Mouse (Mus musculus): ENCODE data around the gene Adora3.
"Not testable (repeated sequence)": the region's sequence is repeated elsewhere in the genome, so short reads cannot be mapped to it uniquely, and the experiment has no call there.

Adora3 gene

DNA sequence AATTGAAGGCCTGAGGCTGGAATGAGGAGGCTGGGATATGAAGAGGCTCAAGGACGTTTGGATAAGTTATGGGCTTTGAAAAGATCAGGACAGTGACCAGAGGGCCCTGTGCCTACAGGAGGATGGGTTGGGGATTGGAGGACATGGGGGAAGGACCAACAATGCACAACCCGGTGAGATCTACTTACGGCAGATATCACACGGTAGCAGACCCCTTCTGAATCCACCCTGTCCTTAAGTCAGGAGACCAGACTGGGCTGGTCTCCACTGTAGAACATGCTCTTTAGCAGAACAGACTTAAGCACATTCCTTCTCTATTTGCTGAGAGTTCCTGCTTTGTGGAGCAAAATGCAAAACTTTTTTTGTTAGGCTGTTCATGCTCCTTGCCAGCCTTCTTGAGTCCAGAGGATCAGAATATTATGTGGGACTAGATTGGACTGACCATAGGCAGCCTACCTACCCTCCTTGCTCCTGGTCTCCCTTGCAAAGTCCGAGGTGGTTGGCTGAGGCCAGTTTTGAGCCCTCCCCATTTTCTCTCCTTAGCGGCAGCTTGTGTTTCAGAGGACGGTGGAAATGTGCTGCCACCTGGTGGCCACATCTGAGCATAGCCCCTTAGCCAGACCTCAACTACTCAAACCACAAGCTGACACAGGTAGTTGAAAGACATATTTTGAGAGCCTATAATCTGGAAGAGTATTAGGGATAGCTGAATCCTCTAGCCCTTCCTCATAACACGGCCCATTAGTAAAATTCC, 28.9 kb downstream of the Adora3 start:
- peak in 1 of 2 experiments; percentile 68 for DNase-seq (ENCODE audit: low read depth in 1 of 2, low spot score in 2 of 2)

DNA sequence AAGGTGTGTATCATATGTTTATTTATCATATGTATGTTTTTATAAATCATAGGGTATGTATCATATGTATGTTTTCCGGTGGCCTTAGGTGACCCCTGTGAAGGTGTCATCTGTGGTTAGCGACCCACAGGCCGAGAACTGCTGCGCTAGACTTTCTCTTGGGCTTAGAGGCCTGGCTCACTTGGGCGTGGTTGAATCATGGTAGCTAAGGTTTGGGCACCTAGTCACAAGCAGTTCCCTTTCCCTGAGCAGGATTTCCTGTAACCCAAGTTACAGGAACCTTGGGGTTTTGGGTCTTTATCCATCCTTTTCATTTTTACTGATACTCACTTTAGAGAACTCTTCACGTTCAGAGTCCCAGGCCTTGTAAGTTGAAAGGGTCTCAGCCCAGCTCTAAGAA, 29.6 kb downstream of the Adora3 start:
- no peak for DNase-seq (ENCODE audit: low read depth in 1 of 2, low spot score in 2 of 2)

DNA sequence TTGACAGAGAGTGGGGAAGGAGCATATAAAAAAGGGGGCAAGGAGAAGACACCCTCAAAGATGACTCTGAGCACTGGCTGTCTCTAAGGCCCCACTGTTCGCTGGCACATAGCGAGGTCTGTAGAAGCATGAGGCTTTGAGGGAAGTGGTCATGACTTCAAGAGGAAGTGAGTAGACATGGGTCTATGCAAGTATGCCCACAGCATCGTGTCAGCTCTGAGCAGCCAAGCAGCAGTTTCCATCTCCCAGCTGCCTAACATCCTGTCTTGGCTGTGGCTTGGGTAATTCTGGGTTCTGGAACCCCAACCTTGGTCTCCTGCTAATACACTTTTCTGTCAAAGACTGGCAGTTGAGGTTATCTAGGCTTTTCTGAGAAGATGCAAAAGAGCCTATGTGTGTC, 30.1 kb downstream of the Adora3 start:
- peak; percentile 55 to 56 for DNase-seq (ENCODE audit: low read depth in 1 of 2, low spot score in 2 of 2)

GRCm38 (mm10) chr3:105901468-105901867, 30.8 kb downstream of the Adora3 start:
- DNase-seq (ENCODE audit: low read depth in 1 of 2, low spot score in 2 of 2) = no peak

- DNase-seq (ENCODE audit: low read depth in 1 of 2, low spot score in 2 of 2) = no peak
These were observed 33.6 kb downstream of the Adora3 start for GRCm38 (mm10) chr3:105904213-105904612.

GRCm38 (mm10) chr3:105904721-105905120, 34.1 kb downstream of the Adora3 start:
- DNase-seq (ENCODE audit: low read depth in 1 of 2, low spot score in 2 of 2) = no peak

DNA sequence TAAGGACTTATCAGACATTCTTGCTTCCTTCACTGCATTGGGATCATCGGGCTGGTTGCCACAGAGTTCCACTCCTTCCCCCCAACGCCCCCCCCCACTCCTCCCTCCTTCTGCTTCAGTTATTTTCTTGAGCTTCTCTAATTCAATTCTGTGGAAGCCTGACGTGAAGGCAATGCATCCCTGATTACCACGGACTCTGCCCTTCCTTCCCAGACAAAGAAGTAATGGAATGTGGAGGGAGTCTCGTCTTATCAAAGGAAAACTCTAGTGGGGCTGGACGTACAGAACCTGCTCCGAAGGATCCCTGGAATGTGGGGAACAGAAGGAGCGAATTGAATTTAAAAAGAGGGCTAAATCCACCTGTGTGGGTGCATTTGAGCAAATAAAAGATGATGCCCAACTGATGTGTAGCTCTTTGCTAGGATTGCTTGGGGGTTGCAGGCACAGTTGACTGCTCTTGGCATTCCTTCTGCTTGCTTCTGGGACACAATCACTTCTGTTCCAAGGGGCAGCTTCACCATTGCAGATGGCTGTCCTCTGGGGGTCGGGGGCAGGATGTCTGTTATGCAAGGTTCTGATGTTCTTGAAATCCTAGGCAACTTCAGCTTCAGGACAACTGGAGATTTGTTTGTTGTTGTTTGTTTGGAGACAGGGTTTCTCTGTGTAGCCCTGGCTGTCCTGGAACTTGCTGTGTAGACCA, 37.4 kb downstream of the Adora3 start:
- no peak for DNase-seq (ENCODE audit: low read depth in 1 of 2, low spot score in 2 of 2)

- DNase-seq (ENCODE audit: low read depth in 1 of 2, low spot score in 2 of 2) = no peak
These were observed 38.3 kb downstream of the Adora3 start for GRCm38 (mm10) chr3:105908976-105909375.

DNA sequence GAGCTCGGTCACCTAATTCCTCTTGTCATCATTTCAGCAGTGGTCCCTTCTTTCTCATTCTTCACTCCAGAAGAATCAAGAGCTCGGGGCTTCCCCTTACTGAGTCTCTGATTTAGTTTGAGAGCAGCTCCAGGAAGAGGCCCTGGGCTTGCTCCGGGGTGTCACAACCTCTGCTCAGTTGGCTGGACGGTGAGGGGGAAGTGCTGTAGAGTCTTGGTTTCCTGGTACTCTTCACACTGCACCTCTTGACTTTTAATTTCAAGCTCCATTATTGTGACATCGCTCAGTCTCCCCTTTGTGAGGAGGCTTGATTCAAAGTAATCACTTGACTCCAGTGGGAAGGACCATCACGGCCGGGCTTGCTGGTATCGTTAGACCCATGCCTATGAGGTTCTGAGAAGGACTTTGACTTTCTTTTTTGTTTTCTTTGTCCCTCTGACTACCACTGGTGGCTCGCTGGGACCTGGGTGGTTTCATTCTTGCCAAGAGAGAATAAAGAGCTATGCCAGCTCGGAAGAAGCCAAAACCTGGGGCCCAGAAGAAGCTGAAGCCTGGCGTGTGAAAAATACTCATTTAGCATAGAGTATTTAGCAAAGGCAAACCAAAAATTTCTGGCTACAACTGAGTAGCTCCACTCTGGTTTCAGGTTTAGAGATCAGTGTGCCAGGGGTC, 40.0 kb downstream of the Adora3 start:
- DNase-seq (ENCODE audit: low read depth in 1 of 2, low spot score in 2 of 2) = peak in 1 of 2 experiments; percentile 52

DNA sequence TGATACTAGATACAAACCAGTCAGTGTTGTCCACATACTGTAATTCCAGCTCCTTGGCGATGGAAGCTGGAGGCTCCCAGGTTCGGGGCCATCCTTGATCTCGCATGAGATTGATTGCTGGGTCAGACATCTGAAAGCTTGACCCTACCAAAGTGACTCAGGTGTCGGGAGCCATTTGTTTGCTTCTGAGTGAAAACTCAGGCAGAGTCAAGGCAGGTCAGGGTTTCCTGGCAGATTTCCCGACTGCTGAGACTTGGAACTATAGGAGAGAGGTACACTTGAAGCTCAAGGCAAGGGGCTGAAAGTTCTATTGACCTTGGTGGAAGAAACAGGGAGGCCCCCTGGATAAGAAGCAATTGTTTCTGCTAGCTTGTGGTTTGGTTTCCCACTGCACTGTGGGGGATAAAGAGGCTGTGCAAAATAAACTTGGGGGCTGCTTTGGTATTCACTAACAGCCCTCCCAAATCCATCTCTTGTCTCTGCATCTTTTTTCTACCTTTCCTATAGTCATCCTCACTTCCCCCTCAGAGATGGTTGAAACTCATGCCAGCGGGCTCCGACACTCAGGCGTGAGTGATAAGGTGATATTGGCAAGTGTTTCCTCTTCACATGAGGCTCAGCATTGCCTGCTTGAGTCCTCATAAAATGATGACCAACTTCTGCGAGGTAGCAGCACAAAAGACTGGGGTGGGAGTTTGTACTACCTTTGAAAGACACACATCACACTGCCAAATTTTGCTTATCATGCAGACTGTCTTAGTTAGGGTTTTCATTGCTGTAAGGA, 41.6 kb downstream of the Adora3 start:
- DNase-seq (ENCODE audit: low read depth in 1 of 2, low spot score in 2 of 2) = no peak

DNA sequence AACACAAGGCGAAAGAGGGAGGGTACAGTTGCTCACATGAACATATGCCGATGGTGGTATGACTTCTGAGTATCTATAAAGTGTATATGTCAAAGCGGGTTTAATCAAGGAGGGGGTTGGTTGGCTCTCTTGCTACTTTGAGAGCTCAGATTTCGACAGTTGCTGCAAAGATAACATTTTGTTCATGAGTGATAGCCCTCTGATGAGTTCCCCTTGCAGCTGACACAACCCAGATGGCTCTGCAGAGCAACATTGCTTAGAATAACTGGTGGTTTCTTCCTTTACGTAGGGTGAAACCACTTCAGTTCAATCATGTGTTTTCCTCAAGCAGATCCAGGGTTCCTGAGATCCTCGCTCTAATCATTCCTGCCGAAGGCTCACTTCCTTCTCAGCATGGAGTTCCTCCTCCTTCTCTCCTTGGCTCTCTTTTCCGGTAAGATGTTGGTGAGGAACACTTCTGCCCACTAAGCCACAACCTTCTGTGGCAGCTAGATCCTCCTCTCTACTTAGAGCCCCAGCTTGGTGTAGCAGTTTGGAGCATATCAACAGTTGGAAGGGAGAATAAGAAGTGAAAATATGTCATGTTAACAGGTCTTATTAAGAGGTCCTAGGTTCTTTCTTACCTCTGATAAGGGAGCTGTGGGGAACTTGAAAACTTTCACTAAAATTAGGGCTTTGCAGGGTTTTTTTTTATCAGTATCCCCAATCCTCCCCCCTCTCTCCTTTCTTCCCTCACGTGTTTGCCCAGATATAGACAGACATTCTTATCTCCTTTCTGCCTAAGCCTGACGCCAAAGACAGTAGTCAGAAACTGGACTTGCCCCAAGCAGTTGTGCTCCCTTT, 43.4 kb downstream of the Adora3 start:
- DNase-seq (ENCODE audit: low read depth in 1 of 2, low spot score in 2 of 2) = no peak

DNA sequence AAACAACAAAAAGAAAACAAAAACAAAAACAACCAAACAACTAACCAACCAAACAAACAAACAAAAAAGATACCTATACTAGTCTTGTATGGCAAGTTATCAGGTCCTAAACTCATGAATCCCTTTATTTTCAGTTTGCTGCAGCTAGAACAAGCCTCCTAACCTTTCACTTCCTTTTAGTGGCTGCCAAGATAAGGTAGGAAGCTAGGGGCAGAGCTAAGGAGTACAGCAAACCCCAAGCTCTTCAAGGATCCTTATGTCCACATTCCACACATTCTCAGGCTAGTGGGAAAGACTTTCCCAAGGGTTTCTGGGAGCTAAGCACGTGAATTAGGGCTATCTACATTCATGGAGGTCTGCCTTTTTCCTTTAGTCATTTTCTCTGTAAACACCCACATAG, 44.6 kb downstream of the Adora3 start:
- no peak for DNase-seq (ENCODE audit: low read depth in 1 of 2, low spot score in 2 of 2)

GRCm38 (mm10) chr3:105916455-105916854, 45.8 kb downstream of the Adora3 start:
- DNase-seq (ENCODE audit: low read depth in 1 of 2, low spot score in 2 of 2) = not testable (repeated sequence)

GRCm38 (mm10) chr3:105917656-105918354, 47.1 kb downstream of the Adora3 start:
- no peak for DNase-seq (ENCODE audit: low read depth in 1 of 2, low spot score in 2 of 2)

DNA sequence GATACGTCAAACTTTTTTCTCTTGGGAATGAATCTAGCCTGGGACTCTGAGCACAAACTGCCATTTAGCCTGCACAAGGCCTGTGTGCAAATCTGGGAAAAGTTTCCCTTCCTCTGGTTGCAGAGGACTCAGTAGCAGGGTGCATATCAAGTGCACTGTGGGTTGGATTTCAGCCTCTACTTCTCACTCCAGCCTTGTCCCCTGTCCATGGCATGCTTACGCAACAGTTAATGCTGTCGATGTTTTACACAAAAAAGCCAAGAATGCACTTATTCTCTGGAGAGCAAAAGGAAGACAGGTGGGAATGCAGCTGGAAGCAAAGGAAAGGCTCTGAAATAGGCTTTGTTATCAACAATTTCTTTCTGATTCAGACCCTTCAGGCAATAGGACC, 47.7 kb downstream of the Adora3 start:
- DNase-seq (ENCODE audit: low read depth in 1 of 2, low spot score in 2 of 2) = no peak

DNA sequence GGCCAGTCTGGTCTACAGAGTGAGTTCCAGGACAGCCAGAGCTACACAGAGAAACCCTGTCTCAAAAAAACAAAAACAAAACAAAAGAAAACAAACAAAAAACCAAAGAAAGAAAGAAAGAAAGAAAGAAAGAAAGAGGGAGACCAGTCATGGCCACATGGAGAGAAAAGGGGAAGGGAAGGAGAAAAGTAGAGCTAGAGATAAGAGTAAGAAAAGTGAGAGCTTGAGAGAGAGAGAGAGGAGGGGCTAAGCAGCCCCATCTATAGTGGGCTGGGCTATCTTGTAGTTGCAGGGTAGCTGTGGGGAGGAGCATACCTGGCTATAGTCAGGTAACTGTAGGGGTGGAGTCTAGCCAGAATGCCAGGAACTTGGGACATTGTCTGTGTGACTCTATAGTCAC, 50.1 kb downstream of the Adora3 start:
- DNase-seq (ENCODE audit: low read depth in 1 of 2, low spot score in 2 of 2) = not testable (repeated sequence)

GRCm38 (mm10) chr3:105921959-105922358, 51.3 kb downstream of the Adora3 start:
- DNase-seq (ENCODE audit: low read depth in 1 of 2, low spot score in 2 of 2) = no peak

DNA sequence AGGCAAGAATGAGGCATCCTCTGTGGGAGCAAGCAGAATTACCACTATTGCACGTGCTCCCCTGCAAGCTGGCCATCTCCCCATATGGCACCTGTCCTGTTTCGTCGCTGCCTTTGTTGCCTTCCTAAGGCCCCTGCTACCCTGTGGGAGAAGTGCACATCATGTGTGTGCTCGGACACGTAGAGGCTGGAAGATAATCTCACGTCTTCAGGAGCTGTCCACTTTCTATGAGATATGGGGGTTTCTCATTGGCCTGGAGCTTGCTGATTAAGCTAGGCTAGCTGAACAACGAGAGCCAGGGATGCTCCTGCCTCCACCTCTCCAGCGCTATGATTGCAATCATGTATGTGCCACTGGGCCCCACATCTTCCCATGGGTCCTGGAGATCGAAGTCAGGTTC, 54.0 kb downstream of the Adora3 start:
- DNase-seq (ENCODE audit: low read depth in 1 of 2, low spot score in 2 of 2) = no peak

- no peak for DNase-seq (ENCODE audit: low read depth in 1 of 2, low spot score in 2 of 2)
These were observed 57.0 kb downstream of the Adora3 start for GRCm38 (mm10) chr3:105927561-105928194.
